Mouse (Mus musculus) stomach, postnatal 0 days (tissue): ENCODE data around the gene Gfpt1. TPM values are rescaled to one million over a fixed set of nuclear protein-coding genes. Genes with fewer than 3 reads are reported as not detected.
A peak's percentile ranks its signal among the peaks of the same experiment; 100 is the strongest.

Source experiments
- ATAC-seq: fragments of 200-750 bp; cut with Nextera tagmentation; 2 replicates; pipeline ENCODE4 v1.8.0; 2017; ENCODE audit not compliant: low FRiP score, low TSS enrichment
- DNase-seq: peaks from one replicate; pipeline ENCODE4 v3.0.0-alpha.2; 2016; ENCODE audit warnings: low spot score
- H3K27ac ChIP-seq: fragments of 300-500 bp; sonication (generic); replicated peaks from 2 replicates; pipeline ENCODE4 v1.5.1; 2014; ENCODE audit warnings: mild to moderate bottlenecking, control low read depth
- H3K27me3 ChIP-seq: fragments of 300-500 bp; sonication (generic); 2 replicates; pipeline ENCODE4 v1.6.1; 2014; ENCODE audit warnings: low read length; ENCODE audit not compliant: control insufficient read depth, insufficient read depth
- H3K36me3 ChIP-seq: fragments of 300-500 bp; sonication (generic); 2 replicates; pipeline ENCODE4 v1.6.1; 2014; ENCODE audit warnings: low read length, mixed read lengths; ENCODE audit not compliant: control insufficient read depth, insufficient read depth
- H3K4me1 ChIP-seq: fragments of 300-500 bp; sonication (generic); replicated peaks from 2 replicates; pipeline ENCODE4 v1.6.1; 2014; ENCODE audit warnings: antibody characterized with exemption; ENCODE audit not compliant: control insufficient read depth, insufficient read depth
- H3K4me2 ChIP-seq: fragments of 300-500 bp; sonication (generic); replicated peaks from 2 replicates; pipeline ENCODE4 v1.6.1; 2014; ENCODE audit warnings: low read depth, mild to moderate bottlenecking, control low read depth, moderate library complexity
- H3K4me3 ChIP-seq: fragments of 300-500 bp; sonication (generic); 2 replicates; pipeline ENCODE4 v1.5.1; 2014; ENCODE audit warnings: low read depth, low read length, control low read depth
- H3K9ac ChIP-seq: fragments of 300-500 bp; sonication (generic); 2 replicates; pipeline ENCODE4 v1.6.1; 2014; ENCODE audit warnings: mild to moderate bottlenecking, low read length, control low read depth, mixed read lengths
- H3K9me3 ChIP-seq: fragments of 300-500 bp; sonication (generic); 2 replicates; pipeline ENCODE4 v1.6.1; 2016; ENCODE audit warnings: low read length; ENCODE audit not compliant: control insufficient read depth
- CTCF ChIP-seq: IDR thresholded peaks from 2 replicates; pipeline ENCODE4 v1.5.1; 2016; ENCODE audit warnings: antibody characterized with exemption, low read depth, mild to moderate bottlenecking, moderate library complexity
- EP300 ChIP-seq: optimal IDR thresholded peaks from 2 replicates; pipeline ENCODE3; 2016; ENCODE audit warnings: antibody characterized with exemption
- WGBS: fragments of 180-500 bp; shearing (Covaris S2); extraction: QIAGEN DNeasy Blood & Tissue Kit; methylation state at CpG from one replicate; pipeline ENCODE4 v1.1.7; 2014; 5-methylcytosine and 5-hydroxymethylcytosine counted together
- polyA plus RNA-seq: library from polyadenylated mRNA; unstranded; fragments of >200 nt; fragmentation: Nextera tagmentation; extraction: Ambion mirVana; gene quantifications from 2 replicates; pipeline ENCODE4 v1.2.1, GENCODE M21; 2015

Gene Gfpt1
- polyA plus RNA-seq, result 14.5 and 17.4 TPM in 2 replicates

DNA sequence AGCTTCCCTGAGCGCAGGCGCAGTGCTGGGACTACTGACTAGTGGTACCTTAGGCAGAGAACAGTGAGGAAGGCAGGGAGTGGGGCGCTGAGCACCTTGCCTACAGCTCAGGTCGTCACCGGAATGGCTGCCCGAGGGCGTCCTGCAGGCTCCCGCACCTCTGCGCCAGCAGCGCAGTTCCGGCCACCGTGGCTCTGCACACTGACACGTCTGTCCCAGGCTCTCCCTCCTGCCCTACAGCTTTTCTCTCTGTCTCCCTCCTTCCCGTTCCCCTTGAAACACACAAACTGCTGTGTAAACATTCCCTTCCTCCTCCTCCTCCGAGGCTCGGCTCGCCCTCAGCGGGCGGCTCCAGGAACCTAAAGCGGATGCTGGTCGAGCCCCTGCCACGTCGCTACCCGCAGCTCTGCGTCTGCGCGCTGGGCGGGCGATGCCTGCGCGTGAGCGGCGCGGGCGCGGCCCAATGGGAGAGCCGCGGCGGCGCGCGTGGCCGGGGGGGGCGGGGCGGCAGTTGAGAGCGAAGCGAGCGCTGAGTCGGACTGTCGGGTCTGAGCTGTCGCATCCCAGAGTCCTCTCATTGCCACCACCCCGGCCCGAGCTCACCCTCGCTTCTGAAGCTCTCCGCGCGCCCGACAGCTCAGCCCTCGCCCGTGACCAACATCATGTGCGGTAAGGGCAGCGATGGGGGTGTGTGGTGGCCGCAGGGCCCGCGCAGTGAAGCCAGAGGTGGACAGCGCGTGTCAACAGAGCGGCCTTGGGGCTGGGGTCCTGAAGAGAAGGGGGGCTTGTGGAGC lies at the start of gene Gfpt1:
Gfpt1 (plus strand) TSS at position 510 of the 794 bp plus-strand sequence.
- H3K4me1 ChIP-seq, result 0 out of 2 replicates have a peak, but pooled peaks cover 2% of the 10 kb centered on the region
- WGBS, result under 1% methylated on average over 68 of the region's 68 CpGs
- H3K9ac ChIP-seq, result peak within 1 kb of the TSS; percentile 92
- peak; percentile 1 for TF ChIP-seq EP300
- TF ChIP-seq CTCF, result peak; percentile 30
- peak within 1 kb of the TSS; percentile 86 for H3K4me3 ChIP-seq
- H3K27ac ChIP-seq, result peak within 1 kb of the TSS; percentile 99
- DNase-seq (peak; percentile 98), ATAC-seq (peak; percentile 96)
- no peaks in the 10 kb centered on the region for H3K9me3 ChIP-seq
- H3K36me3 ChIP-seq, result no peaks in the 10 kb centered on the region
- peak within 1 kb of the TSS; percentile 78 for H3K4me2 ChIP-seq
- H3K27me3 ChIP-seq, result no peaks in the 10 kb centered on the region

DNA sequence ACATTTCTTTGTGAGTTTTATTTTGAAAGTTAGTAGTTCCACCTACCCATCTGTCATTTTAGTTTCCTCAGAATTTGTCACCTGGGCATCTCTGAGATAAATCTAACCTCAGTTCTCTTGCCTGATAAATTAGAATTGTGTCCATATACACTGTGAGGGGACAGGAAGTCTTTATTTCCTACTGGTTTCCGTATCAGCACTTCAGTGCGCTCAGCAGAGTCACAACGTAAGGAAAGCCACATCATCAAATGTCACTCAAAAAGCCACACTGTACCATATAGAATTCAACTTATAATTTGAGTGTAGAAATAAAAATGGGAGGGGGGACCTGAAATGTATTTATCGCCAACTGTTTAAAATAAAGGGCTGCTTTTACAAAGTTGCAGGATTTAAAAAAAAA lies 48.4 kb upstream of the Gfpt1 start:
- Histone ChIP-seq H3K4me2 (no peak overlapping the region), H3K9ac (no peak overlapping the region), H3K27ac (no peak overlapping the region), H3K36me3 (peaks cover 2% of the 10 kb centered on the region; the same call in 1 of the 2 replicates), H3K27me3 (no peaks in the 10 kb centered on the region), H3K4me1 (no peaks in the 10 kb centered on the region), H3K9me3 (no peaks in the 10 kb centered on the region), H3K4me3 (no peak overlapping the region)
- 89% methylated on average over 4 of the region's 4 CpGs for WGBS
- ATAC-seq, result no peak
- TF ChIP-seq CTCF (no peak), EP300 (no peak)
- DNase-seq, result no peak

DNA sequence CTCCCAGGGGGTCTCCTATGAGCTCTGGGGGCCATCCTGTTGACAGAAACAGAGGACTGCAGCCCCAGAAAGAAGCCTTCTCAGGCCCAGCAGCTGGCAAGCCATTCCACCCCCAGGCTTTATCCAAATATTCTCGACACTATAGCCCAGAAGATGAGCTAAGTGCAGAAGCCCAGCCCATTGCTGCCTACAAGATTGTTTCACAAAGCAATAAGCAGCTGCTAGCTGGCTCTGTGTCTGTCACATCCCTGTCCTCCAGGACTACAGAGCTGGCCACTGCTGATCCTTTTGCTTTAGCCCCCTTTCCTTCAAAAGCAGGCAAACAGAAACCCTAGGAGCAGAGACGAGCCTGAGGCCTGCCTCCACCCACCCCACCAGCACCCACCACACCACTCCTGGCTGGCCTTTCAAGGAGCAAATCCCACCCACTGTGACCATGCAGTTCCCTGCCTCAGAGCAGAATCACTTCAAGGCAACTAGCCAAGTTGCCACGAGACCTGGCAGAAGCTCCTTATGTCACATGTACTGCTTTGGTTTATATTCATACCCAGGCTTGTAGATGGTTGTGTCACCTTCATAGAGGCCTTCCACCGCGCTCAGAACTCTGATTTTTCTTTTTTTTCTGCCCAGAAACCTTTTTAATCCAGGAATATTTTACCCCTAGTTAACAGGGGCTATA lies 45.9 kb upstream of the Gfpt1 start:
- TF ChIP-seq CTCF (no peak), EP300 (no peak)
- no peaks in the 10 kb centered on the region for H3K27me3 ChIP-seq
- H3K27ac ChIP-seq, result no peak overlapping the region
- H3K9ac ChIP-seq, result no peak overlapping the region
- DNase-seq (no peak), ATAC-seq (no peak; the same call in 1 of the 2 replicates)
- no peaks in the 10 kb centered on the region for H3K4me1 ChIP-seq
- 73% methylated on average over 5 of the region's 5 CpGs for WGBS
- no peaks in the 10 kb centered on the region for H3K9me3 ChIP-seq
- peaks cover 2% of the 10 kb centered on the region; the same call in 1 of the 2 replicates for H3K36me3 ChIP-seq
- H3K4me2 ChIP-seq, result no peak overlapping the region
- H3K4me3 ChIP-seq, result no peak overlapping the region

DNA sequence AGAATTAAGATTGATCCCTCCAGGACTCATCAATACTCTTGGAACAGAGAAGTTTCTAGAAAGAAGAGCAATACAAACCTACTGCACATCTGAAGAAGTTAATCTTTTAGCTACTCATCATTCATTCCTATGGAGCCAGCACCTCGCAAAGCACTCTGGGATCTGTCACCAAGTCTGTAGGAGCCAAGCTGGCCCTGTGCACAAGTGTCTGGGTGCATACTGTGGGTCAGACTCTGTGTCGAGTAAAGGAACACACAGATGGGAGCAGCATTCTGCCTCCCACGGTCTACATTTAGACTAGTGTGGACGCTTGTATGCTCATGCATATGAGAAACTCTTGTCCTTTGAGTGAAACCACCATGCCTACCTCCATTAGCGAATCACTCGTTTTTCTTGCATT lies 45.3 kb upstream of the Gfpt1 start:
- H3K27me3 ChIP-seq, result no peaks in the 10 kb centered on the region
- H3K9ac ChIP-seq, result no peak overlapping the region
- 94% methylated on average over 6 of the region's 6 CpGs for WGBS
- ATAC-seq (no peak), DNase-seq (no peak)
- no peaks in the 10 kb centered on the region for H3K9me3 ChIP-seq
- no peak overlapping the region for H3K27ac ChIP-seq
- H3K4me1 ChIP-seq, result no peaks in the 10 kb centered on the region
- peaks cover 2% of the 10 kb centered on the region; the same call in 1 of the 2 replicates for H3K36me3 ChIP-seq
- H3K4me2 ChIP-seq, result no peak overlapping the region
- TF ChIP-seq EP300 (no peak), CTCF (no peak)
- no peak overlapping the region for H3K4me3 ChIP-seq

DNA sequence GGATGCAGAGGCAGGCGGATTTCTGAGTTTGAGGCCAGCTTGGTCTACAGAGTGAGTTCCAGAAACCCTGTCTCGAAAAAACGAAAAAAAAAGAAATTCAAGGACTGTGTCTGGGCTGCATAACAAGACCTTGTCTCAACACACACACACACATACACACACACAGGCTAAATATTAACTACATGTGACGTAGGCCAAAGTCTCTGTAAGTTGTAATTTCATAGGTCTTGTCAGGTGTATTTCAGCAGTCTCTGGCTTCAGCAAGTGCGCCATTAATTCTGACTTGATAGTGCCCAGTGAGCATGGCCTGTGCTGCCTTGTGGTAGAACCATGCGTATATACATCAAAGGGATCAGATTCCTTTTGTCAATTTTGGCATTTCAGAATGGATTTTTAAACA lies 40.7 kb upstream of the Gfpt1 start:
- DNase-seq (no peak), ATAC-seq (no peak)
- H3K27me3 ChIP-seq, result no peaks in the 10 kb centered on the region
- WGBS, result 83% methylated on average over 6 of the region's 6 CpGs
- no peaks in the 10 kb centered on the region for H3K4me1 ChIP-seq
- H3K9me3 ChIP-seq, result no peaks in the 10 kb centered on the region
- peaks cover 2% of the 10 kb centered on the region; the same call in 1 of the 2 replicates for H3K36me3 ChIP-seq
- no peak overlapping the region for H3K9ac ChIP-seq
- no peak overlapping the region for H3K4me3 ChIP-seq
- peak overlapping the region; percentile 56; the same call in 1 of the 2 replicates for H3K27ac ChIP-seq
- TF ChIP-seq CTCF (no peak), EP300 (no peak)
- no peak overlapping the region for H3K4me2 ChIP-seq
